Mouse (Mus musculus) frontal cortex, adult 2 months (tissue): ENCODE results near the gene Skor1. TPM values are rescaled to one million over a fixed set of nuclear protein-coding genes. Genes with fewer than 3 reads are reported as not detected.

Source experiments
- DNase-seq, 2 experiments: peaks; one replicate each; pipeline ENCODE4 v3.0.0; 2022; ENCODE audit warnings: low spot score in 1 of 2; ENCODE audit errors: extremely low spot score in 1 of 2
- polyA plus RNA-seq: library from polyadenylated mRNA; depleted of rRNA; stranded (reverse); fragments of >200 nt; gene quantifications from 2 replicates; pipeline ENCODE4 v1.2.3, GENCODE M21; 2012; rRNA removed

Skor1 gene
- polyA plus RNA-seq, 1 experiment, result 0.14 TPM

DNA sequence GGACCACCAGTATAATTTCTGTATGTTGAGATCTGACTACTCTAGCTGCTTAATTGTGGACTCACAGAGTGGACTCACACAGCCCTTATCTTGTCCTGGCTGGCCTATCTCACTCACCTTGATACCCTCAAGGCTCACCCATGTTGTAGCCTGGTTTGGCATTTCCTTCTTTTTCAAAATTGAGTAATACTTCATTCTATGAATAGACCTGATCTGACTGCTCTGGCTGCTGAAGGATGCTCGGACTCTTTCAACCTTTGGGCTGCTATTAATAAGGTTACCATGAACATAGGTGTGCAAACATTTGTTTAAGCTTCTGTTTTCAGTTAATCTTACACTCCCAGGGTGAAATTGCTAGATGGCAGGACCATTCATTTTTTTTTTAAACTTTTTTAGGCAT, 51.6 kb downstream of the Skor1 start:
- no peak for DNase-seq

DNA sequence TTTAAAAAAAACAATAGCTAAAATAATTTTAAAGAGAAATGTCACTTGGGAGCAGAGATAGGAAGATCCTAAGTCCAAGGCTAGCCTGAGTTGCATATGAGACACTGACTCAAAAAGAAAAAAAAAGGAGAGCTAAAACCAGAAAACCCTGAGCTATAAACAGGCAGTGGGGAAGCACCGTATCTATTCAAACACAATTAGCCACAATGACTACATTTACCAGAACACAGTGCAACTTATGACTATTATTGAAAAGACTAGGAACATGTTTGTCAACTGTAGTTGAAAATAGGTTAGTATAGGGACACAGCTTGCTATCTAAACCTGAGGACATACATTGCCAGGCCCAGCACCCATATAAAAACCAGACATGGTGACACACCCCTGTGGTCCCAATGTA, 54.7 kb downstream of the Skor1 start:
- DNase-seq, result no peak

DNA sequence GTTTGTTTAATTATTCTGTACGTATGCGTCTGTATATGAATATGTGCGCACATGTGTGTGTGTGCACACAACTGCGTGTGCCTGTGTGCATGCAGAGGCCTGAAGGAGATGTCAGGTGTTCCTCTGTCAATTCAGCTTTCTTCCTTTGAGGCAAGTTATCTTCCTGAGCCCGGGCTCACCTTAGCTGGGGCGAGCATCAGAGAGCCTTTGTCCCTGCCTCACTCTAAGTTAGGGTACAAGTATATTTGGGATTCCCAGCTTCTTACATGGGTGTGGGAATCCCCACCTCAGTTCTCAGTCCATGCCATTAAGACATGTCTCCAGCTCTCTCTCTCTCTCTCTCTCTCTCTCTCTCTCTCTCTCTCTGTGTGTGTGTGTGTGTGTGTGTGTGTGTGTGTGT, 56.2 kb downstream of the Skor1 start:
- DNase-seq, result no peak

DNA sequence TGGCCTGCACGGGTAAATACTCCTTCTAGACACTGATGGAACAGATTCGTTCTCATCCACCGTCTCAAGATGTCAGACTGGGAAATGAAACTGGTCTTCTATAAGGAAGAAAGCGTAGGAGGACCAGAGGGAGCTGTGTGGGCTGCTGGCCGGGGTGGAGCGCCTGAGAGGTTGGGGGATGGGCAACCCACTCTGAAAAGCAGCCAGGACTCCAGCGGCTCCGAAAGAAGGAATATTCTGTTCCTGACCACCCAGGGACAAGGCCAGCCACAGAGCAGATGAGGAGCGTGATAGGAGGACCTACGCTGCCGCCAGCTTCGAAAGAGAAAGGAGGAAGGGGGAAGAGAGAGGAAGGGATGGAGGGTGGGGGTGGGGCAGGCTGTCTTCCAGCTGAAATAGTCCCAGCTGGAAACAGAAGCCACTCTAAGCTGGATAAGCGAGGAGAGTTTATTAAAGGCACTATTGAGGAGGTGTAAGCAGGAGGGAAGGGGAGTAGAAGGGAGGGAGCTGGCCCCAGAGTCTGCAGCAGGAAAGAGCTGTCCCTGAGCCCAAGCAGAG, 56.7 kb downstream of the Skor1 start:
- DNase-seq, result peak; percentile 75 to 81

DNA sequence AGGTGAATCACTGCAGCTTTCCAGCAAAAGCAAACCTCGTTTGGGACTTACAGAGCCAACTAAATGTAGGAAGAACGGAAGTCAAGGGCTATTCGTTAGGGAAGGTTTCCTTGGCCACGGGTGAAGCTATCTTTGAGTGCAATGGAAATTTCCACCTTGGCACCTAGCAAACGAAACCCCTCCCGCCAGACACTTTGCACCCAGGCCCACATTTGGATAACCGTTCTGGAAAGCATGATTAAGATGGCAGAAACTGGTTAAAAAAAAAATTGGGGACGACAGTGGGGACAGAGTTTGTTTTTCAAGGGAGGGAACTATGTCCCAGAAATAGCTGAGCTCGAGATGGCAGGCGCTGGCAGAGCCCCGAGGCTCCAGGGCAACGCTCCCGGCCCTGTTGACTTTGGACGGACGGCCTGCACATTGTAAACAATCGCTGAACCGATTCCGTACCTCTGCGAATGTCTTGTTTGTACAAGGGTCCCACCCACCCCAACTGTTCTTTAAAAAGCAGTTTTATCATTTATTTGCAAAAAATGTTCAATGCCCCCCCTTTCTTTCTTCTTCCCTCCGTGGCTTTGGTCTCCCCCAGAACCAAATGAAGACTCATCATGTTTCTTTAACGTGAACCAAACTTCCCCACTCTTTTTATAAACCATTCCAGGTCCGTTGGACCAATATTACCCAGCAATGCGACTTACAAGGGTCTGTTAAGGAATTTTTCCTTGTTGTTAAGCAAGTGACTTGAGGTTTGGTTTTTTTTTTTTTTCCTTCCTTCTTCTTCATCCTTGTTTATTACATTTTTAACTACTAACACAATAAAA, 57.5 kb downstream of the Skor1 start:
- DNase-seq, result no peak

DNA sequence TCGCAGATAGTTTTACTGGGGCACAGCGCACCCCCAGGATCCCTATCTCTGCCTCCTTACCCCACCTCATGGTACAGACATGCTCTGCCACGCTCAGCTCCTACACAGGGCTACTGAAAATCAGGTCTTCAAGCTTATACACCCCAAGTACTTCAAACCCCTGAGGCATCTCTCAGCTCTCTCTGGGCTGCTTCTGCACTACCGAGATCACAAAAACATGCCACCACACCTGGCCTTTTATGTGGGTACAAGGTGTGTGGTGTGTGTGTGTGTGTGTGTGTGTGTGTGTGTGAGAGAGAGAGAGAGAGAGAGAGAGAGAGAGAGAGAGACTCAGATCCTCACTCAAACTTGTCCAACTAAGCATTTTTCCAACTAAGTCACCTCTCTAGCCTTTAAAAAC, 59.6 kb downstream of the Skor1 start:
- DNase-seq, result no peak

Other genes with a start within 250 kb of the Skor1 start
- 30.8 and 32.7 TPM in 2 replicates for gene Pias1, start 161.0 kb downstream of the Skor1 start, polyA plus RNA-seq
- gene Map2k5, start 228.9 kb upstream of the Skor1 start, polyA plus RNA-seq, result 28.7 and 31.9 TPM in 2 replicates